9 mouse cellular contexts compared by ENCODE assay signal in the genomic region with DNA sequence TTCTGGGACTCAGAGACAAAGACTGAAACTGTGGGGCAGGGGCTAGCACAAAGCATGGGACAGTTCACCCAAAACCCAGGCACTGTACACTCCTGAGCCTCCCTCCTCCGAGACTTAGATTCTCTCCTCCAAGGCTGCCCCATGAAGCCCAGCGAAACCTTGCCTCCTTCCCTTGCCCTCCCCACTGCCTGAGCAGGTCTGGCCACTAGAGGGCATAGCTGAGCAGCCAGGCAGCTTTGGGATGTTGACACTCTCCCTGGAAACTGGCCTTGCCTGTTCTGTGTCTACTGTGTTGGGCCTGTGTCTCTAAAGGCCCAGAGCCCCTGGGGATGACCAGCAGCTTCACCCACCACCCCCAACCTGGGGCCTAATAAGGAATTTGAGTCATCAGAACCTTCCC. TPM values are rescaled to one million over a fixed set of nuclear protein-coding genes. Genes with fewer than 3 reads are reported as not detected.
DNase-seq lines count a peak whose midpoint lies in the region; ATAC-seq and TF ChIP-seq lines count a peak whose summit lies in the region.
"Had no signal": no experiment of that assay in that cellular context is flagged by ENCODE, and none has a peak within 500 bp of the region (broad histone marks: within the 10 kb centered on the region; RNA-seq: fewer than 3 reads in every experiment).

A gene (plus strand): TSS at position 290 of the 400 bp plus-strand sequence.

- H3K27me3 ChIP-seq in kidney, embryonic 16.5 days (ENCODE audit: insufficient read depth, low read length), result no peaks in the 10 kb centered on the region
- H3K27me3 ChIP-seq in intestine, embryonic 15.5 days (replicated peaks), result no peaks in the 10 kb centered on the region; the same call in 1 of the 2 replicates
- H3K27me3 ChIP-seq in liver, embryonic 13.5 days, result no peaks in the 10 kb centered on the region
- H3K27me3 ChIP-seq: neural tube, embryonic 12.5 days had no signal

- no peak within 1 kb of the TSS for H3K4me3 ChIP-seq in kidney, embryonic 16.5 days (ENCODE audit: low read length)
- no peak within 1 kb of the TSS for H3K4me3 ChIP-seq in embryonic fibroblast, embryonic 13.5 days (ENCODE audit: insufficient read depth, low read length)
- H3K4me3 ChIP-seq in intestine, embryonic 15.5 days (replicated peaks), result no peak within 1 kb of the TSS
- H3K4me3 ChIP-seq in liver, embryonic 13.5 days (replicated peaks), result no peak within 1 kb of the TSS
- H3K4me3 ChIP-seq: neural tube, embryonic 12.5 days had no signal

- no peak within 1 kb of the TSS for H3K27ac ChIP-seq in kidney, embryonic 16.5 days (ENCODE audit: low read length)
- no peak within 1 kb of the TSS for H3K27ac ChIP-seq in embryonic fibroblast, embryonic 13.5 days (ENCODE audit: insufficient read depth, low read length)
- no peak within 1 kb of the TSS for H3K27ac ChIP-seq in intestine, embryonic 15.5 days
- no peak within 1 kb of the TSS for H3K27ac ChIP-seq in liver, embryonic 13.5 days
- H3K27ac ChIP-seq: neural tube, embryonic 12.5 days had no signal

- H3K4me1 ChIP-seq in kidney, embryonic 16.5 days (ENCODE audit: insufficient read depth, low read length), result no peaks in the 10 kb centered on the region
- no peaks in the 10 kb centered on the region for H3K4me1 ChIP-seq in embryonic fibroblast, embryonic 13.5 days (ENCODE audit: control insufficient read depth, insufficient read depth, low read length)
- no peaks in the 10 kb centered on the region for H3K4me1 ChIP-seq in intestine, embryonic 15.5 days (replicated peaks)
- H3K4me1 ChIP-seq in liver, embryonic 13.5 days (replicated peaks), result no peaks in the 10 kb centered on the region

- TF ChIP-seq CTCF in embryonic fibroblast, embryonic 13.5 days (IDR thresholded peaks at IDR 0.05; ENCODE audit: borderline replicate concordance, insufficient read depth, low read length), result peak; percentile 92

- DNase-seq in kidney, adult 18-20 months, result peak; percentile 68
- DNase-seq in adrenal gland, postnatal 36 days, result peak; percentile 76 to 83
- DNase-seq in liver, embryonic 13.5 days, result peak; percentile 31
- peak; percentile 31 for DNase-seq in ovary, postnatal 10 days (ENCODE audit: low spot score)
- peak; percentile 62 to 71 for DNase-seq in urinary bladder, adult 18-20 months (ENCODE audit: low spot score in 2 of 2)

- H3K36me3 ChIP-seq in kidney, embryonic 16.5 days (ENCODE audit: insufficient read depth, low read length), result no peaks in the 10 kb centered on the region
- H3K36me3 ChIP-seq in intestine, embryonic 15.5 days, result no peaks in the 10 kb centered on the region
- no peaks in the 10 kb centered on the region for H3K36me3 ChIP-seq in liver, embryonic 13.5 days
- H3K36me3 ChIP-seq: neural tube, embryonic 12.5 days had no signal

- no peaks in the 10 kb centered on the region for H3K9me3 ChIP-seq in kidney, embryonic 16.5 days (ENCODE audit: low read length)
- H3K9me3 ChIP-seq in intestine, embryonic 15.5 days, result no peaks in the 10 kb centered on the region
- no peaks in the 10 kb centered on the region for H3K9me3 ChIP-seq in liver, embryonic 13.5 days (replicated peaks)
- H3K9me3 ChIP-seq: neural tube, embryonic 12.5 days had no signal

- no peak within 1 kb of the TSS for H3K9ac ChIP-seq in kidney, embryonic 16.5 days (replicated peaks; ENCODE audit: low read length)
- H3K9ac ChIP-seq in intestine, embryonic 15.5 days, result no peak within 1 kb of the TSS
- H3K9ac ChIP-seq in liver, embryonic 13.5 days, result no peak within 1 kb of the TSS
- H3K9ac ChIP-seq: neural tube, embryonic 12.5 days had no signal

- 64% methylated on average over 2 of the region's 2 CpGs for WGBS in kidney, embryonic 16.5 days
- 43% methylated on average over 2 of the region's 2 CpGs for whole genome bisulfite sequencing in intestine, embryonic 15.5 days
- 41% methylated on average over 2 of the region's 2 CpGs for WGBS in liver, embryonic 13.5 days (ENCODE audit: insufficient replicate concordance)

- no peak within 1 kb of the TSS for H3K4me2 ChIP-seq in kidney, embryonic 16.5 days (replicated peaks; ENCODE audit: low read depth, low read length)
- H3K4me2 ChIP-seq in intestine, embryonic 15.5 days (replicated peaks), result no peak within 1 kb of the TSS
- H3K4me2 ChIP-seq in liver, embryonic 13.5 days, result no peak within 1 kb of the TSS
- H3K4me2 ChIP-seq: neural tube, embryonic 12.5 days had no signal

- no peak for ATAC-seq in kidney, embryonic 16.5 days (ENCODE audit: low FRiP score, low TSS enrichment)
- peak; percentile 45; the same call in 1 of the 2 replicates for ATAC-seq in intestine, embryonic 15.5 days
- ATAC-seq in liver, embryonic 13.5 days (ENCODE audit: low read depth), result 0 out of 2 replicates have a peak, but pooled peaks have one; percentile 26

- no peak for TF ChIP-seq POLR2A in embryonic fibroblast, embryonic 13.5 days (IDR thresholded peaks at IDR 0.05; ENCODE audit: low read depth, low read length)

RNA-seq across cellular contexts. Expression of the gene that starts here (rescaled TPM):
- 0.24 and 0.59 TPM in 2 replicates for polyA plus RNA-seq in kidney, embryonic 16.5 days (2015; fragmentation: Nextera tagmentation; extraction: Ambion mirVana)
- total RNA-seq in adrenal gland, postnatal 36 days (2021), result under 1 TPM in 1 of 2 experiments, not detected in 1; 0.16 TPM
- not detected in 2 replicates for polyA plus RNA-seq in embryonic fibroblast, embryonic 13.5 days (2011; ENCODE audit: insufficient read length, low read depth, missing spikeins)
- 0.10 TPM in 1 of 2 replicates, not detected in the other for polyA plus RNA-seq in intestine, embryonic 15.5 days (2015; fragmentation: Nextera tagmentation; extraction: Ambion mirVana)
- polyA plus RNA-seq in liver, embryonic 13.5 days (2015; fragmentation: Nextera tagmentation; extraction: Ambion mirVana), result 0.03 TPM in 1 of 2 replicates, not detected in the other

Comparison
In these comparisons a context has a peak if more than half of its experiments do, and no peak if none do; other contexts are left out.
1. Peak in DNase-seq in adrenal gland, postnatal 36 days; RNA of the gene not detected or under 1 TPM.
2. Peak in ATAC-seq in intestine, embryonic 15.5 days; RNA of the gene not detected or under 1 TPM.
3. Peak in DNase-seq and ATAC-seq in liver, embryonic 13.5 days; RNA of the gene not detected or under 1 TPM.